Mouse (Mus musculus): Measurements from ENCODE around the gene Vnn3. TPM values are rescaled to one million over a fixed set of nuclear protein-coding genes. Genes with fewer than 3 reads are reported as not detected.

Vnn3 gene
- total RNA-seq, 2 experiments from 2014 or later, result 0.20 TPM; not detected in 1

- DNase-seq, result no peak
- intact Hi-C loops (cut with DNase I), result no loop called here
These were observed 34.8 kb downstream of the Vnn3 start for GRCm38 (mm10) chr10:23886060-23886459.

GRCm38 (mm10) chr10:23892987-23893386, 41.7 kb downstream of the Vnn3 start:
- intact Hi-C loops (cut with DNase I), result no loop called here
- no peak for DNase-seq

- intact Hi-C loops (cut with DNase I), result no loop called here
These were observed 43.5 kb downstream of the Vnn3 start, which contains the start of gene Vnn1 for GRCm38 (mm10) chr10:23894601-23895349. Gene Vnn1 (plus strand): TSS chr10:23894688.

GRCm38 (mm10) chr10:23895376-23895775, 44.1 kb downstream of the Vnn3 start:
- intact Hi-C loops (cut with DNase I), result no loop called here
- no peak for DNase-seq

More at GRCm38 (mm10) chr10:23894601-23895349, 43.5 kb downstream of the Vnn3 start, which contains the start of gene Vnn1:
- no peak for DNase-seq

- no peak for DNase-seq
- intact Hi-C loops (cut with DNase I), result no loop called here
These were observed 49.9 kb downstream of the Vnn3 start for GRCm38 (mm10) chr10:23901119-23901518.

GRCm38 (mm10) chr10:23905661-23906060, 54.4 kb downstream of the Vnn3 start:
- intact Hi-C loops (cut with DNase I), result no loop called here
- no peak for DNase-seq

Other genes with a start within 250 kb of the Vnn3 start
- 100 to 1,000 TPM; 369 TPM for gene Rps12, start 64.2 kb upstream of the Vnn3 start, total RNA-seq (2021)
- gene Slc18b1, start 54.5 kb upstream of the Vnn3 start, total RNA-seq (2021), result 10 to 100 TPM; 23.4 to 26.9 TPM
- under 1 TPM; 0.32 to 0.38 TPM for gene Vnn1, start 43.2 kb downstream of the Vnn3 start, total RNA-seq (2021)
- gene Taar1, start 68.9 kb downstream of the Vnn3 start, total RNA-seq (2021), result not detected
- not detected for gene Taar2, start 87.1 kb downstream of the Vnn3 start, total RNA-seq (2021)
- gene Taar3, start 98.1 kb downstream of the Vnn3 start, total RNA-seq (2021), result not detected
- not detected for gene Taar4, start 109.0 kb downstream of the Vnn3 start, total RNA-seq (2021)
- not detected for gene Taar5, start 119.2 kb downstream of the Vnn3 start, total RNA-seq (2021)
- gene Taar6, start 134.2 kb downstream of the Vnn3 start, total RNA-seq (2021), result not detected
- gene Taar7a, start 142.0 kb downstream of the Vnn3 start, total RNA-seq (2021), result not detected
- not detected for gene Taar7b, start 148.5 kb downstream of the Vnn3 start, total RNA-seq (2021)
- gene Taar7d, start 175.8 kb downstream of the Vnn3 start, total RNA-seq (2021), result not detected
- gene Taar7e, start 186.2 kb downstream of the Vnn3 start, total RNA-seq (2021), result not detected
- not detected for gene Taar7f, start 198.0 kb downstream of the Vnn3 start, total RNA-seq (2021)
- not detected for gene Taar8a, start 225.0 kb downstream of the Vnn3 start, total RNA-seq (2021)
- not detected for gene Taar8b, start 240.8 kb downstream of the Vnn3 start, total RNA-seq (2021)

Data from left cerebral cortex, postnatal 4 days (tissue).